Mouse (Mus musculus): ENCODE data around the gene St6galnac3.
"Not testable (repeated sequence)": the region's sequence is repeated elsewhere in the genome, so short reads cannot be mapped to it uniquely, and the experiment has no call there.

Gene St6galnac3

GRCm38 (mm10) chr3:153724701-153725668 lies at the start of gene St6galnac3:
TSS of gene St6galnac3 (minus strand) at chr3:153725174.
- DNase-seq = peak; percentile 96

- DNase-seq = peak; percentile 75
These were observed 49.6 kb upstream of the St6galnac3 start for GRCm38 (mm10) chr3:153774568-153774967.

- no peak for DNase-seq
These were observed 46.5 kb upstream of the St6galnac3 start for GRCm38 (mm10) chr3:153771479-153771878.

GRCm38 (mm10) chr3:153770573-153770972 lies 45.6 kb upstream of the St6galnac3 start:
- DNase-seq = no peak

GRCm38 (mm10) chr3:153769220-153769619 lies 44.2 kb upstream of the St6galnac3 start:
- no peak for DNase-seq

GRCm38 (mm10) chr3:153765171-153765570 lies 40.2 kb upstream of the St6galnac3 start:
- no peak for DNase-seq

- peak; percentile 26 for DNase-seq
These were observed 39.8 kb upstream of the St6galnac3 start for GRCm38 (mm10) chr3:153764760-153765159.

GRCm38 (mm10) chr3:153761171-153761570 lies 36.2 kb upstream of the St6galnac3 start:
- no peak for DNase-seq

- DNase-seq = no peak
These were observed 34.3 kb upstream of the St6galnac3 start for GRCm38 (mm10) chr3:153759269-153759668.

GRCm38 (mm10) chr3:153756500-153756996 lies 31.6 kb upstream of the St6galnac3 start:
- no peak for DNase-seq

GRCm38 (mm10) chr3:153755785-153756326 lies 30.9 kb upstream of the St6galnac3 start:
- not testable (repeated sequence) for DNase-seq

GRCm38 (mm10) chr3:153751435-153751834 lies 26.5 kb upstream of the St6galnac3 start:
- no peak for DNase-seq

GRCm38 (mm10) chr3:153749359-153749758 lies 24.4 kb upstream of the St6galnac3 start:
- no peak for DNase-seq

- DNase-seq = no peak
These were observed 23.3 kb upstream of the St6galnac3 start for GRCm38 (mm10) chr3:153748293-153748692.

- DNase-seq = no peak
These were observed 20.1 kb upstream of the St6galnac3 start for GRCm38 (mm10) chr3:153745099-153745498.

GRCm38 (mm10) chr3:153744447-153744846 lies 19.5 kb upstream of the St6galnac3 start:
- no peak for DNase-seq

GRCm38 (mm10) chr3:153741800-153742199 lies 16.8 kb upstream of the St6galnac3 start:
- peak; percentile 38 for DNase-seq

- DNase-seq = no peak
These were observed 14.4 kb upstream of the St6galnac3 start for GRCm38 (mm10) chr3:153739351-153739750.

- DNase-seq = no peak
These were observed 13.4 kb upstream of the St6galnac3 start for GRCm38 (mm10) chr3:153738421-153738820.

- DNase-seq = peak; percentile 35
These were observed 11.8 kb upstream of the St6galnac3 start for GRCm38 (mm10) chr3:153736756-153737280.

- no peak for DNase-seq
These were observed 11.0 kb upstream of the St6galnac3 start for GRCm38 (mm10) chr3:153735796-153736549.

- DNase-seq = peak; percentile 43
These were observed 9.8 kb upstream of the St6galnac3 start for GRCm38 (mm10) chr3:153734741-153735140.
